Comparison of ENCODE assay signal across 8 mouse cellular contexts in the genomic region with DNA sequence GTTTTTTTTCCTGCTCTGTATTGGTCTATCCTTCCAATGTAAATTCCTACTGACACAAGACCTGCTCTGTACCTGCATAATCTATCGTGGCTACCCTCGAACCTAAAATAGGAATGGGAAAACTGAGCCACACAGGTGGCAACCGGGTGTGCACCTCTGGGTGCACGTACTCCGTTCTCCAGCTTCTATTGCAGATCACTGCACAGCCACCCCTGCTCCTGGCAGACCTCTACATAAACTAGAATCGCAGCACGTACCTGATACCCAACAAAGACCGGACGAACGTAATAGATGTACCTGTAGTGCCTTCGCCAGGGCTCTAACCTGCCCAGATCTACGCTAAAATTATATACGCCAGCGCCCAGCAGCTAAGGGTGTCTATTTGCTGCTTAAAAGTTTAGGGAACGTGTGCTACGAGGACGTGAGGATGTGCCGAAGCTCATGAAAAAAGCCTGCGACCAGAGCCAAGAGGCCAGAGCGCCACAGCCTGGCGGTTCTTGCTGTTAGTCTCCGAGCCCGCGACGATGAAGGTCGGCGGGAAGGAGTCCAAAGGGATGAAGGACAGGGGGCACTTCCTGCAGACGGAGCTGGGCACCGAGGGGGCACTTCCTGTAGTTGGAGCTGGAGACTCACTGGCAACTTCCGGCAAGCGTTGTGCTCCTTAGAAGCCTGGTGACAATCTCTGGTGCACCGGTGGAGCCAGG. TPM values are rescaled to one million over a fixed set of nuclear protein-coding genes. Genes with fewer than 3 reads are reported as not detected.
DNase-seq lines count a peak whose midpoint lies in the region; ATAC-seq and TF ChIP-seq lines count a peak whose summit lies in the region.

Pgbd1 (minus strand) TSS at position 556 of the 704 bp plus-strand sequence.

- H3K9ac ChIP-seq in heart, embryonic 12.5 days: peak within 1 kb of the TSS; percentile 86
- peak within 1 kb of the TSS; percentile 64 for H3K9ac ChIP-seq in kidney, embryonic 15.5 days
- peak within 1 kb of the TSS; percentile 71 for H3K9ac ChIP-seq in midbrain, postnatal 0 days (replicated peaks; ENCODE audit: low read length, poor library complexity, severe bottlenecking)

- H3K4me3 ChIP-seq in heart, embryonic 12.5 days: peak within 1 kb of the TSS; percentile 70
- peak within 1 kb of the TSS; percentile 57 for H3K4me3 ChIP-seq in kidney, embryonic 15.5 days (replicated peaks)
- peak within 1 kb of the TSS; percentile 59 for H3K4me3 ChIP-seq in midbrain, postnatal 0 days (ENCODE audit: low read depth, low read length)

- no peaks in the 10 kb centered on the region for H3K9me3 ChIP-seq in heart, embryonic 12.5 days (replicated peaks)
- no peaks in the 10 kb centered on the region for H3K9me3 ChIP-seq in kidney, embryonic 15.5 days (replicated peaks)
- no peaks in the 10 kb centered on the region for H3K9me3 ChIP-seq in midbrain, postnatal 0 days (ENCODE audit: low read length)

- DNase-seq in c-Kit-negative CD71-positive TER-119-positive erythroid progenitor cells, embryonic 14.5 days (ENCODE audit: low read depth, low spot score): peak; percentile 50
- DNase-seq in liver: peak; percentile 82
- peak; percentile 94 for DNase-seq in midbrain, postnatal 0 days (ENCODE audit: low spot score)
- peak; percentile 27 to 32 for DNase-seq in spleen, postnatal 36 days (ENCODE audit: low spot score in 2 of 2)

- H3K4me1 ChIP-seq in heart, embryonic 12.5 days (replicated peaks): peaks cover 6% of the 10 kb centered on the region
- peaks cover 11% of the 10 kb centered on the region; the same call in 1 of the 2 replicates for H3K4me1 ChIP-seq in kidney, embryonic 15.5 days
- no peaks in the 10 kb centered on the region for H3K4me1 ChIP-seq in midbrain, postnatal 0 days (ENCODE audit: insufficient read depth, low read length)

- peak; percentile 86 for ATAC-seq in CD4-positive, CD25-positive, alpha-beta regulatory T cell, adult 4 months
- peak; percentile 78 for ATAC-seq in erythroid progenitor cell, adult 5-6 weeks (replicated peaks; ENCODE audit: low FRiP score, poor library complexity, severe bottlenecking)
- ATAC-seq in heart, embryonic 12.5 days (ENCODE audit: insufficient number of reproducible peaks, low FRiP score): peak; percentile 85
- ATAC-seq in kidney, embryonic 15.5 days (replicated peaks; ENCODE audit: low FRiP score): peak; percentile 92
- ATAC-seq in midbrain, postnatal 0 days (ENCODE audit: low FRiP score): peak; percentile 96

- no peaks in the 10 kb centered on the region for H3K27me3 ChIP-seq in heart, embryonic 12.5 days (replicated peaks)
- no peaks in the 10 kb centered on the region for H3K27me3 ChIP-seq in kidney, embryonic 15.5 days
- no peaks in the 10 kb centered on the region for H3K27me3 ChIP-seq in midbrain, postnatal 0 days (ENCODE audit: insufficient read depth, low read length)

- WGBS in heart, embryonic 12.5 days: under 1% methylated on average over 32 of the region's 32 CpGs
- under 1% methylated on average over 32 of the region's 32 CpGs for WGBS in kidney, embryonic 15.5 days
- under 1% methylated on average over 32 of the region's 32 CpGs for WGBS in midbrain, postnatal 0 days

- peak within 1 kb of the TSS; percentile 90 for H3K4me2 ChIP-seq in heart, embryonic 12.5 days
- peak within 1 kb of the TSS; percentile 83 for H3K4me2 ChIP-seq in kidney, embryonic 15.5 days
- H3K4me2 ChIP-seq in midbrain, postnatal 0 days (ENCODE audit: low read depth, low read length, poor library complexity, severe bottlenecking): peak within 1 kb of the TSS; percentile 83

- H3K27ac ChIP-seq in heart, embryonic 12.5 days (ENCODE audit: poor library complexity, severe bottlenecking): peak within 1 kb of the TSS; percentile 90
- H3K27ac ChIP-seq in kidney, embryonic 15.5 days: peak within 1 kb of the TSS; percentile 88
- H3K27ac ChIP-seq in midbrain, postnatal 0 days (ENCODE audit: low read depth, low read length): peak within 1 kb of the TSS; percentile 77

- TF ChIP-seq CTCF in midbrain, postnatal 0 days (IDR thresholded peaks at IDR 0.05): peak; percentile 70

- H3K36me3 ChIP-seq in heart, embryonic 12.5 days: peaks cover 30% of the 10 kb centered on the region
- peaks cover 32% of the 10 kb centered on the region for H3K36me3 ChIP-seq in kidney, embryonic 15.5 days
- peaks cover 18% of the 10 kb centered on the region for H3K36me3 ChIP-seq in midbrain, postnatal 0 days (ENCODE audit: insufficient read depth, low read length)

RNA-seq across cellular contexts. Expression of gene Pgbd1, which starts in this region (rescaled TPM):
- 1 to 10 TPM; 1.3 to 1.7 TPM for polyA plus RNA-seq in CD4-positive, CD25-positive, alpha-beta regulatory T cell, adult 4 months (2017; shearing (Covaris generic))
- total RNA-seq in erythroid progenitor cell, adult 5-6 weeks (2015; ENCODE audit: low replicate concordance): not detected in 2 replicates
- total RNA-seq in erythroid progenitor cell, adult 5-6 weeks (2017; ENCODE audit: low replicate concordance): not detected in 2 replicates
- 2.2 and 3.1 TPM in 2 replicates for polyA plus RNA-seq in heart, embryonic 12.5 days (2016; fragmentation: Nextera tagmentation; extraction: Ambion mirVana)
- 3.6 and 3.9 TPM in 2 replicates for polyA plus RNA-seq in kidney, embryonic 15.5 days (2015; fragmentation: Nextera tagmentation; extraction: Ambion mirVana)
- 2.8 and 3.3 TPM in 2 replicates for total RNA-seq in midbrain, postnatal 0 days (2014; rRNA removed)
- polyA plus RNA-seq in midbrain, postnatal 0 days (2015; fragmentation: Nextera tagmentation; extraction: Ambion mirVana): 1.9 TPM in 2 replicates

Comparison
In these comparisons a context has a peak if more than half of its experiments do, and no peak if none do; other contexts are left out.
1. Peak in every context shown above with its lines: DNase-seq, ATAC-seq, H3K4me3 ChIP-seq and H3K27ac ChIP-seq.
2. Peak in ATAC-seq in erythroid progenitor cell, adult 5-6 weeks; RNA of the gene not detected or under 1 TPM.
3. DNase-seq: peak in every context shown above with its lines; median percentile 94 in midbrain, postnatal 0 days; 82 in liver; 50 in c-Kit-negative CD71-positive TER-119-positive erythroid progenitor cells, embryonic 14.5 days; 30 in spleen, postnatal 36 days.